Mouse (Mus musculus): Measurements from ENCODE around the gene Ptpn5.

DNA sequence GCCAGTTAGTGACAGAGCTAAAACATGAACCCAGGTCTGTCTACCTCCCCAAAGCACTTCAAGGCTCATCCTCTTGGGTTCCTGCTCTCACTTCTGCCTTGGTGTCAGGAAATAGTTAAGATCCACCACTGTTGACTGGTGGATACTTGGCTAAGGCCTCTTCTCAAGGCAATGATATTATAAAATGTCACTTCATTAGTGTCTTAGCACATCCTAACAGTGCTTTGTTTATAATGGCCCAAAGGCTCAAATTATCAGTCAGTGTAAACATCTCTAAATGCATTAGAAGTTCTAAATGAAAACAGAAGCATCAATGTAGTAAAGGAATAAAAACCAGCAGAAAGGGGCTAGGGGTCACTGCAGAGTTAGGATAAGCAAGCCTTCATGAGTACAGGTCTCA lies 26.5 kb downstream of the Ptpn5 start:
- TF ChIP-seq EP300 (IDR thresholded peaks at IDR 0.05; ENCODE audit: insufficient read depth, low read depth, low read length) (no peak), CTCF (IDR thresholded peaks at IDR 0.05; ENCODE audit: low read depth, low read length) (no peak)

Data from ES-Bruce4 (cell line).